Mouse (Mus musculus) left cerebral cortex, adult 8-10 months (tissue): ENCODE data around the gene Nampt. TPM values are rescaled to one million over a fixed set of nuclear protein-coding genes. Genes with fewer than 3 reads are reported as not detected.

ENCODE experiments used
- DNase-seq, 2 experiments: peaks; one replicate each; pipeline ENCODE4 v3.0.0; 2022; ENCODE audit warnings: low spot score in 2 of 2
- total RNA-seq, 4 experiments: library from RNA; stranded (reverse); gene quantifications; 2 replicates each; pipeline ENCODE4 v1.2.4; 2022

The Nampt gene
- total RNA-seq, 4 experiments from 2014 or later, result 31.2 to 35.2 (median 34.0) TPM

DNA sequence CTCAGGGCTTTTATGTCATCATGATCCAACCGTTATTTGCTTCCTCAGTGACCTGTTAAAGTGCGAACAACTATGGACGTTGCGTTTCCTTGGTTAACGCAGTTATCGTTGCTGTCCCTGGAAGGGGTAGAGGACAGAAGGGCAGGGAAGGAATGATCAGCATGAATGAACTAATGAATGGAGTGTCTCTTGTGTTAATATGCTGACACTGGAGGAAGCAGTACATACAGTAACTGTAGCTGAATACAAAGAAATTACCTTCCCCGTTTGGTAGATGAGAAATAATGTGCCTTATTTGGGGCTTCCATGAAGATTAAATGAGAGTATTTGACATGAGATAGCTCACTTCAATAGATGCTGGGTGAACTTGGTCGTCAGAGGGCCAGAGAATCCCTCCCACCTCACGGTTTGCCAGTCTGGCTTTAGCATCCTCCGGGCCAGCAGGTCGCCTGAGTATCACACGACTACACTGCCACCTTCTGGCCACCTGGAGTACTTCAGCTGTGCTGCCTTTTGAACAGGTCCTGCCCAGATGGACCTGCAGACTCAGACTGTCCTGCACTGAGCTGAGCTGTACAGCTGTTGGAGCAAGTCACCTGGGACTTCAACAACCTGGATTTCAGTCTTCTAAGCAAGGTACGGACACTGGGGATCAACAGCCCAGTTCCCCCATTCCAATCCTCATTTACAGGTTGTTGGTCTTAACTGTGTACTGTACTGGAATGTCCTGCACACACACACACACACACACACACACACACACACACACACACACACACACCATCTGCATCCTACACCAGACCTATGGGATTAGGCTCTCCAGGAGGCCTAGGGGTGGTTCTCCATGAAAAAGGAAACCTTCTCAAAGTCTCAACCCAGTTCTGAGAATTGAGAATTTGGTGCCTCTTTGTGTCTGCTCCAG lies 78.1 kb downstream of the Nampt start:
- peak; percentile 66 to 93 for DNase-seq

DNA sequence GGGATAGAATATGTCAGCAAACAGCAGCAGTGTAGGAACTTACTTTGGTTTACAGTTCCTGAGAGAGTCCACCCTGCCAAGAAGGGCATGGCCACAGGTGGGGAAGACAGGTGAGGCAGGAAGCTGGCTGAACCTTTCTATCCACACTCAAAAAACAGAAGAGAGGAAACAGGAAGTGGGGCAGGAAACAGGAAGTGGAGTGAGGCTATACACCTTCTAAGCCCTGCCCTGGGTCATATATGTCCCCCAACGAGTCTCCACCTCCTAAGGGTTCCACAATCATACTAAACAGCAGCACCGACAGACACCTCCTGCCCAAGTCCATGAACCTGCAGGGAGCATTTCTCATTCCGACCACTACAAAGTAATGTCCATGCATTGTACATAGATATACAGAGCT lies 81.7 kb downstream of the Nampt start:
- DNase-seq, result no peak

Other genes with a start within 250 kb of the Nampt start
- 10 to 100 TPM; 44.7 to 47.5 (median 45.3) TPM for gene Sypl, start 134.3 kb downstream of the Nampt start, total RNA-seq